Mouse (Mus musculus) thymus, adult 2 months (tissue): ENCODE data around the gene Car14. TPM values are rescaled to one million over a fixed set of nuclear protein-coding genes. Genes with fewer than 3 reads are reported as not detected.

Source experiments
- DNase-seq: peaks from one replicate; pipeline ENCODE4 v3.0.0; 2021
- H3K27ac ChIP-seq: fragments of 200-500 bp; 2 replicates; pipeline ENCODE4 v1.5.1; 2012; ENCODE audit warnings: low read length, control low read depth; ENCODE audit not compliant: control insufficient read depth, insufficient read depth
- H3K27me3 ChIP-seq: fragments of 200-500 bp; 2 replicates; pipeline ENCODE4 v1.6.1; 2012; ENCODE audit warnings: mild to moderate bottlenecking, low read length, moderate library complexity, mixed read lengths; ENCODE audit not compliant: control insufficient read depth, insufficient read depth
- H3K36me3 ChIP-seq: fragments of 200-500 bp; 2 replicates; pipeline ENCODE4 v1.6.1; 2012; ENCODE audit warnings: mild to moderate bottlenecking, low read length, moderate library complexity; ENCODE audit not compliant: control insufficient read depth, insufficient read depth
- H3K4me1 ChIP-seq: fragments of 200-500 bp; replicated peaks from 2 replicates; pipeline ENCODE4 v1.6.1; 2012; ENCODE audit warnings: low read length; ENCODE audit not compliant: control insufficient read depth, insufficient read depth
- H3K4me3 ChIP-seq: fragments of 200-500 bp; 2 replicates; pipeline ENCODE4 v1.5.1; 2012; ENCODE audit warnings: mild to moderate bottlenecking, low read length, control low read depth, moderate library complexity; ENCODE audit not compliant: control insufficient read depth, insufficient read depth
- CTCF ChIP-seq: fragments of 200-500 bp; IDR thresholded peaks from 2 replicates; pipeline ENCODE4 v1.5.1; 2012; ENCODE audit warnings: mild to moderate bottlenecking, control low read depth, low read length, moderate library complexity, borderline replicate concordance; ENCODE audit not compliant: control insufficient read depth, poor library complexity, insufficient read depth; ENCODE audit errors: extremely low read depth
- POLR2A ChIP-seq: fragments of 200-500 bp; IDR thresholded peaks from 2 replicates; pipeline ENCODE4 v1.6.1; 2012; ENCODE audit warnings: mild to moderate bottlenecking, low read length, control low read depth, moderate library complexity; ENCODE audit not compliant: control insufficient read depth, poor library complexity, insufficient read depth; ENCODE audit errors: extremely low read depth
- WGBS: fragments of 180-500 bp; shearing (Covaris S2); methylation state at CpG from one replicate; pipeline ENCODE4 v1.1.7; 2018; 5-methylcytosine and 5-hydroxymethylcytosine counted together
- polyA plus RNA-seq: library from polyadenylated mRNA; depleted of rRNA; stranded (reverse); fragments of >200 nt; gene quantifications from 2 replicates; pipeline ENCODE4 v1.2.3, GENCODE M21; 2012

The Car14 gene
- polyA plus RNA-seq, 1 experiment = 13.0 TPM

GRCm38 (mm10) chr3:95933111-95933750 is 28.7 kb upstream of the Car14 start:
- H3K4me3 ChIP-seq = no peak overlapping the region
- peaks cover 38% of the 10 kb centered on the region for H3K36me3 ChIP-seq
- no peaks in the 10 kb centered on the region for H3K27me3 ChIP-seq
- peaks cover 9% of the 10 kb centered on the region for H3K4me1 ChIP-seq
- TF ChIP-seq CTCF = no peak
- no peak for TF ChIP-seq POLR2A
- H3K27ac ChIP-seq = no peak overlapping the region
- DNase-seq = no peak
- WGBS = 91% methylated on average over 7 of the region's 7 CpGs

DNA sequence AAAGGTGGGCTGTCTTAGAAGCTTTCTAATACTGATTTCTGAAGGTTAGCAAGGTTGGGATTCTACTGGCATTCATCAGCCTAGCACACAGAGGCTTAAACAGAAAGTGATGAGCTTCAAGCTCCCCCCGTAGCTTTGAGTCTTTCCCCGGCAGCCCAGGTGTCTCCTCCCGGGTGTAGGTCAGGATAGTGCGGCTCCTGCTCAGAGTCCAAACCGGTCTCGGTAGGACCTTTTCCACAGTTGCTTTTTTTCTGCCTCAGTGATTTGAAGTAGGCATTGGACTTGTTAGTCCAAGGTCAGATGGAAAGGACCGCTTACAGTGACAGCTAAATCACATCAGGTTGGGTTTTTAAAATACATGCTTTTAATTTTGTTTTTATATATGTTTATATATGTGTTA is 28.1 kb upstream of the Car14 start:
- Histone ChIP-seq H3K4me3 (no peak overlapping the region), H3K4me1 (peaks cover 11% of the 10 kb centered on the region), H3K27ac (no peak overlapping the region), H3K36me3 (peaks cover 31% of the 10 kb centered on the region), H3K27me3 (no peaks in the 10 kb centered on the region)
- TF ChIP-seq CTCF (no peak), POLR2A (no peak)
- WGBS = 76% methylated on average over 7 of the region's 7 CpGs
- no peak for DNase-seq

GRCm38 (mm10) chr3:95932157-95932556 is 27.7 kb upstream of the Car14 start:
- H3K36me3 ChIP-seq = peaks cover 27% of the 10 kb centered on the region
- DNase-seq = no peak
- no peak overlapping the region for H3K27ac ChIP-seq
- no peak overlapping the region for H3K4me3 ChIP-seq
- 50% methylated on average over 1 of the region's 1 CpGs for WGBS
- no peaks in the 10 kb centered on the region for H3K27me3 ChIP-seq
- TF ChIP-seq CTCF = no peak
- TF ChIP-seq POLR2A = no peak
- peaks cover 15% of the 10 kb centered on the region for H3K4me1 ChIP-seq

DNA sequence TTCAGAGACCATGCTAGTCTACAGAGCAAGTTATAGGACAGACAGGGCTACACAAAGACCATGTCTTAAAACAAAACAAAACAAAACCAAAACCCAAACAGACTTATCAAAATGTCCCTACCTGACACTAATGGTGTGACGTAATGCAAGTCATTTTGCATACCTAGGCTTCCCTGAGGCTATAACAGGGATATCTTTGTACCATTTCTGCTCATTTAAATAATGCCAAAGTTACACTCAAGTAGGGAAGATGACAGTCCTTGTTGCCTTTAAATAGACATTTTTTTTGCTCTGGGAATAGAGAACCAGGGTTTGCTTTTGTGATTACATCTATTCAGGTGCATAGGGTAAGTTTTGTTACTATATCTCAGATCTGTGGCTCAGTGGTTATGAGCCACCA is 27.0 kb upstream of the Car14 start:
- Histone ChIP-seq H3K27me3 (no peaks in the 10 kb centered on the region), H3K36me3 (peaks cover 20% of the 10 kb centered on the region), H3K4me3 (no peak overlapping the region), H3K27ac (no peak overlapping the region), H3K4me1 (peaks cover 16% of the 10 kb centered on the region)
- 56% methylated on average over 1 of the region's 1 CpGs for WGBS
- no peak for TF ChIP-seq CTCF
- DNase-seq = no peak

DNA sequence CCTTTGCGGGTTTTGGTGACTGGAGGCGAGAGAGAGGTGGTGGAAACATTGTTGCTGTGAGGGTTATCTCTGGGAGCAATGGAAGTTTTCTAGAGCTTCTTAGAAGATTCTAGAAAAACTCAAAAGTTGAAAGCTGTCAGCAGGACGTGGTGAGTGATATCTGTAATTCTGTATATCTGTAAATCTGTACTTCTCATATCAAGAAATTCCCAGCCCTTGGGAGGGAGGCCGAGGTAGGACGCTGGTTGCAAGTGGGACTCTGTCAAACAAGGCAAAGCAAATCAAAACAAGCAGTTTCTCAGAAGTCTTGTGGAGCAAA is 25.9 kb upstream of the Car14 start:
- TF ChIP-seq CTCF (no peak), POLR2A (no peak)
- Histone ChIP-seq H3K4me1 (peaks cover 24% of the 10 kb centered on the region), H3K27me3 (no peaks in the 10 kb centered on the region), H3K27ac (peak overlapping the region; percentile 80), H3K4me3 (peak overlapping the region; percentile 93), H3K36me3 (peaks cover 17% of the 10 kb centered on the region)
- 1% methylated on average over 5 of the region's 5 CpGs for WGBS
- DNase-seq = no peak

GRCm38 (mm10) chr3:95929581-95930470 is 25.3 kb upstream of the Car14 start:
- Histone ChIP-seq H3K27ac (peak overlapping the region; percentile 80), H3K4me1 (peaks cover 29% of the 10 kb centered on the region), H3K27me3 (no peaks in the 10 kb centered on the region), H3K36me3 (peaks cover 13% of the 10 kb centered on the region), H3K4me3 (peak overlapping the region; percentile 93)
- peak; percentile 51 for DNase-seq
- TF ChIP-seq POLR2A (no peak), CTCF (no peak)
- WGBS = under 1% methylated on average over 105 of the region's 105 CpGs
